Mouse (Mus musculus) cortical plate, adult 2 months (tissue): ENCODE measurements at regions not wholly inside any gene's neighbourhood (a gene's known extent, or its start where the extent isn't known, plus 50 kb on each side); places are given as distances from the start of the nearest gene placed in this dataset.

ENCODE experiments used
- CTCF ChIP-seq: fragments of 200-500 bp; IDR thresholded peaks from 2 replicates; pipeline ENCODE4 v1.5.1; 2011; ENCODE audit warnings: mild to moderate bottlenecking, control low read depth, low read length; ENCODE audit not compliant: insufficient read depth; ENCODE audit errors: extremely low read depth
- POLR2A ChIP-seq: fragments of 200-500 bp; IDR thresholded peaks from 2 replicates; pipeline ENCODE4 v1.6.1; 2011; ENCODE audit warnings: mild to moderate bottlenecking, low read length, control low read depth; ENCODE audit not compliant: insufficient read depth; ENCODE audit errors: extremely low read depth

GRCm38 (mm10) chr3:121890563-121890962 lies 61.8 kb upstream of the Arhgap29 start:
- TF ChIP-seq CTCF (no peak), POLR2A (no peak)
